Mouse (Mus musculus): ENCODE measurements around the gene Agap1.

The Agap1 gene

DNA sequence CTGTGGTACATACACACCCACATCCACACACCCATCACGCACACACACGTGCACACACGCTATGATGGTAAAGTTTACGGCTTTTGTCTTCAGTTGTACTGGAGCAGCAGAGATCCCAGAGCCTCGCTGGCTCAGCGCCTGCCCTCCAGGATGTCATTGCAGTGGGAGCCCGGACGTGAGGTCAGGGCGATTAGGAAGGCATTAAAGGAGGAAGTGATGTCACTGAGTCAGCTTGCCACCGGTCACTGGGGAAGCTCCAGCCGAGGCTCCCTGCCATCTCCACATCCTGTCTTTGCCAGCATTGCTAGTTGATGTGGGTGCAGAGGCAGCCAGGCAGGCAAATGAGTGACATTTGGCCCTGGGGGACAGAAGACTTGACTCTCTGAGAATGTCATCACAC lies 189.5 kb downstream of the Agap1 start:
- POLR2A ChIA-PET: interaction anchor here in 2 of 4 experiments (1.0 to 1.7 kb wide), 5 partner anchors 10 to 296 kb away, joined by 3 to 6 read pairs (median 3); no protein-coding TSS in a partner anchor
- CTCF ChIA-PET: interaction anchor here (0.5 to 2.6 kb wide), 32 partner anchors 9 to 947 kb away, joined by 3 to 22 read pairs (median 4); no protein-coding TSS in a partner anchor

GRCm38 (mm10) chr1:89646326-89647018 lies 191.9 kb downstream of the Agap1 start:
- CTCF ChIA-PET: interaction anchor here (0.6 to 3.1 kb wide), 37 partner anchors 8 to 557 kb away, joined by 3 to 12 read pairs (median 4); partner anchors contain the start of gene Ackr3 (in 1 of the 4)
- POLR2A ChIA-PET: interaction anchor here in 2 of 4 experiments (0.6 to 1.2 kb wide), 4 partner anchors 9 to 146 kb away, joined by 3 to 4 read pairs (median 3); no protein-coding TSS in a partner anchor

DNA sequence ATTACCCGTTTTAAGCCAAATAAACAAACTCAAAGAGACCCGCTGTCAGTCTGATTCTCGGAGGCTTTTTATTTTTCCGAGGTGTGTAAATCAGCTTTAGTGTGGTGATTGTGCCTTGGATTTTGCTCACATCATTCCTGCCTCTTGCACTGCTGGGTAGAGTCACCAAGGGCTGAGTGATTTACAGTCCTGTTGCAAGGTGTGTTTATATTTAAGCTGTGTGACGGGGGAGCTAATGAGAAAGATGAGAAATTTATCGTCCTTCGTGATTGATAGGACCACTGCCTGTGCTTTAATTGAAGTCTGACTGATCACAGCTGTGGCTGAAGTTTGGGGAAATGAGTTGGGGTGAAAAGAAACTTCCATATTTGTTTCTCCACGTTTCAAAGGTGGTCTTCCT lies 192.9 kb downstream of the Agap1 start:
- ChIA-PET CTCF (interaction anchor here (0.7 to 3.1 kb wide), 23 partner anchors 9 to 318 kb away, joined by 3 to 12 read pairs (median 6); no protein-coding TSS in a partner anchor), POLR2A (no interaction called here)

GRCm38 (mm10) chr1:89650557-89650956 lies 196.0 kb downstream of the Agap1 start:
- ChIA-PET POLR2A (interaction anchor here in 1 of 4 experiments (0.5 kb wide), 1 partner anchor 290 kb away, joined by 4 read pairs; no protein-coding TSS in a partner anchor), CTCF (no interaction called here)

DNA sequence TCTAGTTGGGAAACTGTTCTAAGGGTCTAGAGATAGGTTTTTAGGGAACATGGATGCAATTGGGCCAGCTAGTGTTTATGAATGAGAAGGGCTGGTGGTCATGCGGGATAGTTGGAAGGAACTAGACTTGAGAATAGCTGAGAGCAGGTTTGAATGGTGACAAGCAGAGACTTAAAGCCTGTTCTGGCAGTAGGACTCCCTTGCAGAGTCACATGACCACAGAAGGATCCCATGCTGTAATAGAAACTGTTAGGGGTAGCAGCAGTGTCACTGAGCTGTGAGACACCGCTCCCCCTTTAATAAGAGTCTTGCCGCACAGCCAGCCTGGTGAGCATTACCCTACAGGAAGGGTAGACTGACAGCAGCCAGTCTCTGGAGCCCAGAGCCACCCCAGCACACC lies 201.6 kb downstream of the Agap1 start:
- ChIA-PET POLR2A (no interaction called here), CTCF (interaction anchor here in 2 of 4 experiments (0.6 to 5.7 kb wide), 3 partner anchors 9 to 355 kb away, joined by 3 to 22 read pairs (median 3); no protein-coding TSS in a partner anchor)

- CTCF ChIA-PET: interaction anchor here in 3 of 4 experiments (0.8 to 5.7 kb wide), 7 partner anchors 10 to 282 kb away, joined by 3 to 22 read pairs (median 3); no protein-coding TSS in a partner anchor
- POLR2A ChIA-PET: no interaction called here
Observed at GRCm38 (mm10) chr1:89656643-89657321, 202.2 kb downstream of the Agap1 start.

DNA sequence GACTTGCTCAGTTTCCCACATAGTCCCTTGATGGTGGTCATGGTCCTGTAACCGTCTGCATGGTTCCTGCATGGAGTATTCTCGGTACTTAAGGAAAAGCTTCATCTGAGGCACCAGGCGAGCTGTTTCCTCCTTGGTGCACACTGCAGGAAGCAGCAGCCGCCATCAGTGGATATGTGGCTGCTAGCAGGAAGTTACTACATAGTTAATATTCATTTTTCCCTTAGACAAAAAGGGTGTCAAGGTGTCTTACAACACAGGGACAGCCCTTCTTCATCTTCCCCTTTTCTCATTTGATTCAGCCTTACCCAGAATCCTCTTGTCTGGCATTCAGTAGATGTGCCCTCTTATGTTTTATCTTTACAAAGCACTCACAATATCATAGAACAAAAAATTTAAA lies 206.2 kb downstream of the Agap1 start:
- ChIA-PET CTCF (interaction anchor here in 1 of 4 experiments (1.4 kb wide), 1 partner anchor 17 kb away, joined by 3 read pairs; no protein-coding TSS in a partner anchor), POLR2A (no interaction called here)

DNA sequence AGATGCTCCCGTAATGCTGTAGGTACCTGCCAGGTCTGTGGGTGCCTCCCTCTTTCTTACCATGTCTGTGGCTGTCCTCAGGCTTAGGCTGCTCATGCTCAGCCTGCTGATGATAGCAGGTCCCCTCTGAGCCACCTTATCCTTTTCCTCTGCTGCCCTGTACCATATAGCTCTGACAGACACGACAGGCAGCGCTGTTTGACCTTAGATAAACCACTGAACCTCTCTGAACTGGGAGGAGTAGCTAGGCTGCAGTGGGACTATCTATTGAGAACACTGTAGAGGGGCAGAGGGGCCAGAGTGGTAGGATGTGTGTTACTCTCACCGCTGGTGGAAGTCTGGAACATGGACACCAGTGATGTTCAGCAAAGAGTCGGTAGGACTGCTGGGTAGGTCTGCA lies 211.5 kb downstream of the Agap1 start:
- ChIA-PET CTCF (interaction anchor here (0.6 to 1.7 kb wide), 6 partner anchors 9 to 707 kb away, joined by 3 to 5 read pairs (median 4); no protein-coding TSS in a partner anchor), POLR2A (no interaction called here)

GRCm38 (mm10) chr1:89667387-89667786 lies 212.8 kb downstream of the Agap1 start:
- CTCF ChIA-PET: no interaction called here
- POLR2A ChIA-PET: no interaction called here

DNA sequence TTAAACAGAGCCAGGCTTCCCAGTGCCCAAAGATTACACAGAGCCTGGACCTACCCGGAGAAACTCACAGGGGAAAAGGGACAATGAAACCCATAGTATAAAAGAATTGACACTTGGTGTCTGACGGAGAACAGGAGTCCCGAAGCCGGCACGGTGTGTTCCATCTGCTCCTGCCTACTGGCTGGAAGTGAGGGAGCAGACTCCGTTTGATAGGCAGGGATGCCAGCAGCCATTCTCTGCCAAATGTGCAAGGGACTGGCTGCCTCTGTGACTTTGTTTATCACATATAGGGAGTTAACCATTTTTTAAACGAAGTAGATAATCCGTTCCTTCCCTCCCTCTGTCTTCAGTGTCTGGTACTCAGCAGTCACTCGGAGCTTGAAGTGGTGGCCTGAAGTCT lies 214.0 kb downstream of the Agap1 start:
- ChIA-PET CTCF (interaction anchor here in 2 of 4 experiments (1.0 to 1.6 kb wide), 2 partner anchors 174 to 271 kb away, joined by 3 to 4 read pairs; no protein-coding TSS in a partner anchor), POLR2A (interaction anchor here in 1 of 4 experiments (0.6 to 1.5 kb wide), 3 partner anchors 11 to 290 kb away, joined by 3 to 4 read pairs (median 3); no protein-coding TSS in a partner anchor)

- POLR2A ChIA-PET: interaction anchor here in 1 of 4 experiments (1.0 to 1.8 kb wide), 3 partner anchors 18 to 19 kb away, joined by 3 to 5 read pairs (median 4); no protein-coding TSS in a partner anchor
- CTCF ChIA-PET: interaction anchor here in 2 of 4 experiments (0.6 to 2.8 kb wide), 6 partner anchors 19 to 232 kb away, joined by 3 to 12 read pairs (median 4); no protein-coding TSS in a partner anchor
Observed at GRCm38 (mm10) chr1:89671110-89671787, 216.6 kb downstream of the Agap1 start.

- ChIA-PET POLR2A (interaction anchor here in 3 of 4 experiments (0.6 to 1.8 kb wide), 8 partner anchors 16 to 554 kb away, joined by 3 to 5 read pairs (median 3); partner anchors contain the start of gene Gbx2 (in 1 of the 3)), CTCF (interaction anchor here in 3 of 4 experiments (0.5 to 2.8 kb wide), 23 partner anchors 9 to 1443 kb away, joined by 3 to 12 read pairs (median 4); no protein-coding TSS in a partner anchor)
Observed at GRCm38 (mm10) chr1:89673071-89673470, 218.5 kb downstream of the Agap1 start.

DNA sequence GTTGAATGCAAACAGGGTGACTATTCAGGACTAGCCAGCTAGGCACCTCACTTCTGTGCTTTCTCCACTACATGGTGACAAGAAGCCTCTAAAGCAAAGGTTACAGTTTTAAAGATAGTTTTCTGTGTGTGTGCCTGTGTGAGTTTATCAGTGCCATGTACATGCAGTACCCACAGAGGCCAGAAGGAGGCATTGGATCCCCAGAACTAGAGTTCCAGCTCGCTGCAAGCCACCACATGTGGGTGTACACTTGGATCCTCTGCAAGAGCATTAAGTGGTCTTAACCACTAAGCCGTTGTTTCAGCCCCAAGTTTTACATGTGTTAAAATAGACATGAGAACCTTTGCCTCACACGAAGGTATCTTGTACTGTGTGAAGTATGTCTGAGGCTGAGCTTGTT lies 219.1 kb downstream of the Agap1 start:
- POLR2A ChIA-PET: interaction anchor here in 3 of 4 experiments (0.6 to 1.8 kb wide), 6 partner anchors 27 to 554 kb away, joined by 3 to 4 read pairs (median 3); no protein-coding TSS in a partner anchor
- CTCF ChIA-PET: interaction anchor here in 3 of 4 experiments (0.5 to 2.8 kb wide), 29 partner anchors 8 to 1443 kb away, joined by 3 to 12 read pairs (median 4); no protein-coding TSS in a partner anchor

DNA sequence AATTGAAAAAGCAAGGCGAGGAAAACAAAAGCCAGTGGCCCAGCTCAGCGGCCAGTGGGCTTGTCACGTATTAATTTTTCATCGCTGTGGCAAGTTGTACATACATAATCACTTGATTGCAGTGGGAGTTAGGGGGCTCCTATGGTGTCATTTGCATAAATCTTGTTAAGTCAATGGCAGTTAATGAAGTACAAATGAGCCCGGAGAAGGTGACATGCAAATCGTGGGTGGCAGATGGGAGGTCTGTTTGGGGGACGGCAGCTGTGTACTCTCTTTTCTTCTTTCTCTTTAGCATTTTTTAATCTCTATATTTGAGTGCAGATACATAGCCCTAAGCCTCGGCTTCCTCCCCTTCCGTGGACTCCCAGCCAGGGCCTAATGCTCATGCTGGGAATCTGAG lies 220.1 kb downstream of the Agap1 start:
- POLR2A ChIA-PET: interaction anchor here in 1 of 4 experiments (1.8 kb wide), 1 partner anchor 79 kb away, joined by 4 read pairs; no protein-coding TSS in a partner anchor

GRCm38 (mm10) chr1:89676411-89676810 lies 221.8 kb downstream of the Agap1 start:
- POLR2A ChIA-PET: interaction anchor here in 1 of 4 experiments (1.0 kb wide), 1 partner anchor 16 kb away, joined by 3 read pairs; no protein-coding TSS in a partner anchor
- CTCF ChIA-PET: interaction anchor here in 1 of 4 experiments (1.6 kb wide), 1 partner anchor 29 kb away, joined by 4 read pairs; no protein-coding TSS in a partner anchor

More for the DNA sequence above, 220.1 kb downstream of the Agap1 start:
- CTCF ChIA-PET: interaction anchor here in 2 of 4 experiments (1.0 to 2.6 kb wide), 7 partner anchors 10 to 267 kb away, joined by 3 to 9 read pairs (median 4); no protein-coding TSS in a partner anchor

DNA sequence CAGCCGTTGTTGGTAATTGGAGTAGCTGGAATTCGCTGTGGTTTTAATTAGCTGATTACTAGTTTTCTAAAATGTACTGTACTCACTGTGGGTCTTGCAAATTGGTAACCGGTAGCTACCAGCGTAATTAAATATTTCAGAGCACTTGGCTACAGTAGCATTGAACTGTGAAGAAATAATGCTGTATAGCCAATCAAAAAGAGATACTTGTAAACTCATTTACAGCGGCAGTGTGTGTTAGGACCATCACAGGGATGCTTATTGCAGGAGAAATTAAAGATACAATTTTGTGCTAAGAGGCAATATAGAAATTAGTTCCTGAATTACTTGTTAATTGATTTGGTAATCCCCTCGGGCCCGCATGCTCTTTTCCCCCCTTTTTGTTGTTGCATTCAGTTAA lies 226.1 kb downstream of the Agap1 start:
- POLR2A ChIA-PET: interaction anchor here in 1 of 4 experiments (1.0 kb wide), 1 partner anchor 17 kb away, joined by 3 read pairs; no protein-coding TSS in a partner anchor
- CTCF ChIA-PET: no interaction called here

GRCm38 (mm10) chr1:89688914-89689313 lies 234.3 kb downstream of the Agap1 start:
- POLR2A ChIA-PET: interaction anchor here in 2 of 4 experiments (0.5 to 1.9 kb wide), 3 partner anchors 16 to 61 kb away, joined by 3 to 5 read pairs (median 5); no protein-coding TSS in a partner anchor
- CTCF ChIA-PET: interaction anchor here (0.6 to 3.0 kb wide), 6 partner anchors 15 to 471 kb away, joined by 3 to 12 read pairs (median 3); no protein-coding TSS in a partner anchor

Measured in embryonic stem cell, embryonic (primary cell).